In the genomic region with DNA sequence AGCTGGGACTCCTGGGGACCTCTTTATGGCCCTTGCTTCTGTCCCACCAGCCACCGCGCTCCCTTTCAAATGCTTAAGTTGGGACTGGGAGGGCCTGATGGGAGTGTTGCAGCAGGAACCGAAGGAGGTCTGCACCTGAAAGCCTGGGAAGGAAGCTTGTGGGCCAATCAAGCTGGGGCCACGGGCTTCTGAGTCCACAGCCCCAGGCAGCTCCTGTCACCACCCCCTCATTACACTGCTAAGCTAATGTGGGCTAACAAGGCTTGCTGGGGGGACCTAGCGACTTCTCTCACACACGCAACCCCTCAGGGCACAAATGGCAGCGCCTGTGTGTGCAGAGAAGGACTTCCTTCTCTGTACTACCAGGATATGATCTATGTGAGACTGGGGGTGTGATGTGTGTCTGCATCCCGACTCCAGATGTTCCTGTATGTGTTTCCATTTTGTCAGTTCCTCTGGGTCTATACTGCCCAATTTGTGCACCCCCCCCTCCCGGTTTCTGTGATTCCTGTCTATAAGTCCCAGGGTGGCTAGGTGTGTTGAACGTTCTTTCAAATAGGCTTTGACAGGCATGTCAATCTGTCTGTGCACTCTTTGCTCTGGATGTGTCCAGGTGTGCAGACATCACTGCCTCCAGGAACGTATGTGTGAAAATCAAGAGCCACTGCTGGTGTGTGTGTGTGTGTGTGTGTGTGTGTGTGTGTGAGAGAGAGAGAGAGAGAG, we compare ENCODE assay signal across 9 mouse cellular contexts. TPM values are rescaled to one million over a fixed set of nuclear protein-coding genes. Genes with fewer than 3 reads are reported as not detected.
A peak's percentile ranks its signal among the peaks of the same experiment; 100 is the strongest.
DNase-seq lines count a peak whose midpoint lies in the region; ATAC-seq and TF ChIP-seq lines count a peak whose summit lies in the region.
"Had no signal": no experiment of that assay in that cellular context is flagged by ENCODE, and none has a peak within 500 bp of the region (broad histone marks: within the 10 kb centered on the region; RNA-seq: fewer than 3 reads in every experiment).

No protein-coding gene starts in this region.

- peak overlapping the region; percentile 51 for H3K4me3 ChIP-seq in kidney, embryonic 16.5 days (ENCODE audit: low read length)
- peak overlapping the region; percentile 42 for H3K4me3 ChIP-seq in hindbrain, postnatal 0 days (ENCODE audit: low read length)
- H3K4me3 ChIP-seq in neural tube, embryonic 14.5 days (ENCODE audit: low read depth, low read length): peak overlapping the region; percentile 34

- WGBS in kidney, embryonic 16.5 days: 4% methylated on average over 11 of the region's 11 CpGs
- 11% methylated on average over 11 of the region's 11 CpGs for WGBS in hindbrain, postnatal 0 days
- WGBS in neural tube, embryonic 14.5 days: 5% methylated on average over 11 of the region's 11 CpGs

- H3K9ac ChIP-seq in kidney, embryonic 16.5 days (replicated peaks; ENCODE audit: low read length): no peak overlapping the region
- H3K9ac ChIP-seq in hindbrain, postnatal 0 days (replicated peaks; ENCODE audit: low read length): peak overlapping the region; percentile 73; the same call in 1 of the 2 replicates
- H3K9ac ChIP-seq in neural tube, embryonic 14.5 days (replicated peaks; ENCODE audit: low read depth, low read length): peak overlapping the region; percentile 80

- no peak overlapping the region for H3K27ac ChIP-seq in kidney, embryonic 16.5 days (ENCODE audit: low read length)
- H3K27ac ChIP-seq in hindbrain, postnatal 0 days: peak overlapping the region; percentile 98
- peak overlapping the region; percentile 99 for H3K27ac ChIP-seq in neural tube, embryonic 14.5 days (ENCODE audit: low read depth, low read length)

- H3K4me1 ChIP-seq in kidney, embryonic 16.5 days (ENCODE audit: insufficient read depth, low read length): peaks cover 72% of the 10 kb centered on the region
- H3K4me1 ChIP-seq in hindbrain, postnatal 0 days (ENCODE audit: insufficient read depth, low read length): peaks cover 41% of the 10 kb centered on the region
- H3K4me1 ChIP-seq in neural tube, embryonic 14.5 days (ENCODE audit: control insufficient read depth, insufficient read depth, low read length): peaks cover 58% of the 10 kb centered on the region

- DNase-seq in kidney, postnatal 14 days: no peak
- DNase-seq in embryo, embryonic 11 days: peak; percentile 45
- no peak for DNase-seq in hindbrain, postnatal 0 days (ENCODE audit: low spot score)
- DNase-seq in gastrocnemius, postnatal 10 days: no peak
- DNase-seq in layer of hippocampus, adult 18-20 months (ENCODE audit: low spot score in 2 of 2): no peak
- no peak for DNase-seq in adrenal gland, adult 8-10 months

- ATAC-seq in kidney, embryonic 16.5 days (ENCODE audit: low FRiP score, low TSS enrichment): no peak
- ATAC-seq in hindbrain, postnatal 0 days: no peak
- no peak for ATAC-seq in neural tube, embryonic 14.5 days (ENCODE audit: low read depth)

- H3K36me3 ChIP-seq in kidney, embryonic 16.5 days (ENCODE audit: insufficient read depth, low read length): no peaks in the 10 kb centered on the region
- no peaks in the 10 kb centered on the region for H3K36me3 ChIP-seq in hindbrain, postnatal 0 days (ENCODE audit: insufficient read depth, low read length)
- no peaks in the 10 kb centered on the region for H3K36me3 ChIP-seq in neural tube, embryonic 14.5 days (ENCODE audit: control insufficient read depth, insufficient read depth, low read length)

- H3K9me3 ChIP-seq in kidney, embryonic 16.5 days (ENCODE audit: low read length): no peaks in the 10 kb centered on the region
- H3K9me3 ChIP-seq in hindbrain, postnatal 0 days (ENCODE audit: low read length): no peaks in the 10 kb centered on the region
- H3K9me3 ChIP-seq in neural tube, embryonic 14.5 days (ENCODE audit: control insufficient read depth, low read length): no peaks in the 10 kb centered on the region

- peak overlapping the region; percentile 82 for H3K4me2 ChIP-seq in kidney, embryonic 16.5 days (replicated peaks; ENCODE audit: low read depth, low read length)
- peak overlapping the region; percentile 86 for H3K4me2 ChIP-seq in hindbrain, postnatal 0 days (ENCODE audit: low read depth, low read length)
- peak overlapping the region; percentile 90 for H3K4me2 ChIP-seq in neural tube, embryonic 14.5 days (ENCODE audit: low read depth, low read length)

- no peak for TF ChIP-seq CTCF in hindbrain, postnatal 0 days (IDR thresholded peaks at IDR 0.05; ENCODE audit: low read depth)

- H3K27me3 ChIP-seq in kidney, embryonic 16.5 days (ENCODE audit: insufficient read depth, low read length): peaks cover 80% of the 10 kb centered on the region
- H3K27me3 ChIP-seq in hindbrain, postnatal 0 days (ENCODE audit: insufficient read depth, low read length): no peaks in the 10 kb centered on the region
- no peaks in the 10 kb centered on the region for H3K27me3 ChIP-seq in neural tube, embryonic 14.5 days (ENCODE audit: control insufficient read depth, insufficient read depth, low read length)

RNA-seq across cellular contexts. Expression of a gene that starts 3.7 kb away (rescaled TPM):
- 74.4 and 77.3 TPM in 2 replicates for polyA plus RNA-seq in kidney, embryonic 16.5 days (2015; fragmentation: Nextera tagmentation; extraction: Ambion mirVana)
- total RNA-seq in hindbrain, postnatal 0 days (2014; rRNA removed): 11.0 and 21.9 TPM in 2 replicates
- 16.7 and 17.4 TPM in 2 replicates for polyA plus RNA-seq in hindbrain, postnatal 0 days (2015; fragmentation: Nextera tagmentation; extraction: Ambion mirVana)
- 9.7 and 13.5 TPM in 2 replicates for polyA plus RNA-seq in neural tube, embryonic 14.5 days (2014; fragmentation: Nextera tagmentation; extraction: Ambion mirVana)
- 10 to 100 TPM; 20.5 to 24.2 TPM for total RNA-seq in gastrocnemius, postnatal 10 days (2021)
- 1 to 10 TPM; 3.6 to 3.8 TPM for total RNA-seq in layer of hippocampus, adult 18-20 months (2021)
- 10 to 100 TPM; 42.4 to 64.4 (median 50.7) TPM for total RNA-seq in adrenal gland, adult 8-10 months (2022)
- total RNA-seq: neutrophil, adult 5-6 weeks had no signal

RNA-seq across cellular contexts. Expression of a gene that starts 9.6 kb away (rescaled TPM):
- polyA plus RNA-seq in kidney, embryonic 16.5 days (2015; fragmentation: Nextera tagmentation; extraction: Ambion mirVana): 0.85 and 1.9 TPM in 2 replicates
- 0.68 and 3.7 TPM in 2 replicates for total RNA-seq in hindbrain, postnatal 0 days (2014; rRNA removed)
- polyA plus RNA-seq in hindbrain, postnatal 0 days (2015; fragmentation: Nextera tagmentation; extraction: Ambion mirVana): 1.4 and 1.7 TPM in 2 replicates
- 0.31 TPM in 1 of 2 replicates, not detected in the other for polyA plus RNA-seq in neural tube, embryonic 14.5 days (2014; fragmentation: Nextera tagmentation; extraction: Ambion mirVana)
- 100 to 1,000 TPM; 272 to 307 TPM for total RNA-seq in gastrocnemius, postnatal 10 days (2021)
- 1 to 10 TPM; 2.4 to 3.5 TPM for total RNA-seq in layer of hippocampus, adult 18-20 months (2021)
- 1 to 10 TPM in 3 of 4 experiments, under 1 TPM in 1; 0.87 to 4.6 (median 3.7) TPM for total RNA-seq in adrenal gland, adult 8-10 months (2022)

RNA-seq across cellular contexts. Expression of a gene that starts 11.2 kb away (rescaled TPM):
- polyA plus RNA-seq in kidney, embryonic 16.5 days (2015; fragmentation: Nextera tagmentation; extraction: Ambion mirVana): 119 and 123 TPM in 2 replicates
- total RNA-seq in hindbrain, postnatal 0 days (2014; rRNA removed): 66.1 and 91.1 TPM in 2 replicates
- 49.7 and 49.9 TPM in 2 replicates for polyA plus RNA-seq in hindbrain, postnatal 0 days (2015; fragmentation: Nextera tagmentation; extraction: Ambion mirVana)
- 44.9 and 46.8 TPM in 2 replicates for polyA plus RNA-seq in neural tube, embryonic 14.5 days (2014; fragmentation: Nextera tagmentation; extraction: Ambion mirVana)
- total RNA-seq in gastrocnemius, postnatal 10 days (2021): 10 to 100 TPM; 30.5 to 33.4 TPM
- total RNA-seq in layer of hippocampus, adult 18-20 months (2021): 10 to 100 TPM; 24.2 to 25.3 TPM
- 10 to 100 TPM; 45.3 to 56.0 (median 49.8) TPM for total RNA-seq in adrenal gland, adult 8-10 months (2022)

RNA-seq across cellular contexts. Expression of a gene that starts 23.3 kb away (rescaled TPM):
- 1.8 and 2.3 TPM in 2 replicates for polyA plus RNA-seq in kidney, embryonic 16.5 days (2015; fragmentation: Nextera tagmentation; extraction: Ambion mirVana)
- 26.0 and 33.5 TPM in 2 replicates for total RNA-seq in hindbrain, postnatal 0 days (2014; rRNA removed)
- 134 and 146 TPM in 2 replicates for polyA plus RNA-seq in hindbrain, postnatal 0 days (2015; fragmentation: Nextera tagmentation; extraction: Ambion mirVana)
- 80.1 and 80.4 TPM in 2 replicates for polyA plus RNA-seq in neural tube, embryonic 14.5 days (2014; fragmentation: Nextera tagmentation; extraction: Ambion mirVana)
- 1 to 10 TPM; 1.6 to 1.9 TPM for total RNA-seq in gastrocnemius, postnatal 10 days (2021)
- total RNA-seq in layer of hippocampus, adult 18-20 months (2021): 1 to 10 TPM; 1.2 to 1.3 TPM
- total RNA-seq in adrenal gland, adult 8-10 months (2022): 10 to 100 TPM in 3 of 4 experiments, 1 to 10 TPM in 1; 8.3 to 16.8 (median 13.2) TPM
- total RNA-seq: neutrophil, adult 5-6 weeks had no signal

Comparison
In these comparisons a context has a peak if more than half of its experiments do, and no peak if none do; other contexts are left out.
1. RNA of a gene that starts 9.6 kb away (total RNA-seq): 272 to 307 TPM in gastrocnemius, postnatal 10 days; 0.87 to 4.6 TPM in adrenal gland, adult 8-10 months, 0.68 to 3.7 TPM in hindbrain, postnatal 0 days and 2.4 to 3.5 TPM in layer of hippocampus, adult 18-20 months; every median in the first group is over 10 times any median in the second.
2. Peak in every context shown above with its lines, with median percentiles within 50 percentile points of each other: H3K4me2 ChIP-seq and H3K4me3 ChIP-seq.